Mouse (Mus musculus) stomach, postnatal 0 days (tissue): ENCODE results near the gene 1600014C10Rik. TPM values are rescaled to one million over a fixed set of nuclear protein-coding genes. Genes with fewer than 3 reads are reported as not detected.

Source experiments
- ATAC-seq: fragments of 200-750 bp; cut with Nextera tagmentation; 2 replicates; pipeline ENCODE4 v1.8.0; 2017; ENCODE audit not compliant: low FRiP score, low TSS enrichment
- DNase-seq: peaks from one replicate; pipeline ENCODE4 v3.0.0-alpha.2; 2016; ENCODE audit warnings: low spot score
- H3K27ac ChIP-seq: fragments of 300-500 bp; sonication (generic); replicated peaks from 2 replicates; pipeline ENCODE4 v1.5.1; 2014; ENCODE audit warnings: mild to moderate bottlenecking, control low read depth
- H3K27me3 ChIP-seq: fragments of 300-500 bp; sonication (generic); 2 replicates; pipeline ENCODE4 v1.6.1; 2014; ENCODE audit warnings: low read length; ENCODE audit not compliant: control insufficient read depth, insufficient read depth
- H3K36me3 ChIP-seq: fragments of 300-500 bp; sonication (generic); 2 replicates; pipeline ENCODE4 v1.6.1; 2014; ENCODE audit warnings: low read length, mixed read lengths; ENCODE audit not compliant: control insufficient read depth, insufficient read depth
- H3K4me1 ChIP-seq: fragments of 300-500 bp; sonication (generic); replicated peaks from 2 replicates; pipeline ENCODE4 v1.6.1; 2014; ENCODE audit warnings: antibody characterized with exemption; ENCODE audit not compliant: control insufficient read depth, insufficient read depth
- H3K4me2 ChIP-seq: fragments of 300-500 bp; sonication (generic); replicated peaks from 2 replicates; pipeline ENCODE4 v1.6.1; 2014; ENCODE audit warnings: low read depth, mild to moderate bottlenecking, control low read depth, moderate library complexity
- H3K4me3 ChIP-seq: fragments of 300-500 bp; sonication (generic); 2 replicates; pipeline ENCODE4 v1.5.1; 2014; ENCODE audit warnings: low read depth, low read length, control low read depth
- H3K9ac ChIP-seq: fragments of 300-500 bp; sonication (generic); 2 replicates; pipeline ENCODE4 v1.6.1; 2014; ENCODE audit warnings: mild to moderate bottlenecking, low read length, control low read depth, mixed read lengths
- H3K9me3 ChIP-seq: fragments of 300-500 bp; sonication (generic); 2 replicates; pipeline ENCODE4 v1.6.1; 2016; ENCODE audit warnings: low read length; ENCODE audit not compliant: control insufficient read depth
- CTCF ChIP-seq: IDR thresholded peaks from 2 replicates; pipeline ENCODE4 v1.5.1; 2016; ENCODE audit warnings: antibody characterized with exemption, low read depth, mild to moderate bottlenecking, moderate library complexity
- EP300 ChIP-seq: optimal IDR thresholded peaks from 2 replicates; pipeline ENCODE3; 2016; ENCODE audit warnings: antibody characterized with exemption
- WGBS: fragments of 180-500 bp; shearing (Covaris S2); extraction: QIAGEN DNeasy Blood & Tissue Kit; methylation state at CpG from one replicate; pipeline ENCODE4 v1.1.7; 2014; 5-methylcytosine and 5-hydroxymethylcytosine counted together
- polyA plus RNA-seq: library from polyadenylated mRNA; unstranded; fragments of >200 nt; fragmentation: Nextera tagmentation; extraction: Ambion mirVana; gene quantifications from 2 replicates; pipeline ENCODE4 v1.2.1, GENCODE M21; 2015

1600014C10Rik gene
- polyA plus RNA-seq: 9.6 and 10.3 TPM in 2 replicates

DNA sequence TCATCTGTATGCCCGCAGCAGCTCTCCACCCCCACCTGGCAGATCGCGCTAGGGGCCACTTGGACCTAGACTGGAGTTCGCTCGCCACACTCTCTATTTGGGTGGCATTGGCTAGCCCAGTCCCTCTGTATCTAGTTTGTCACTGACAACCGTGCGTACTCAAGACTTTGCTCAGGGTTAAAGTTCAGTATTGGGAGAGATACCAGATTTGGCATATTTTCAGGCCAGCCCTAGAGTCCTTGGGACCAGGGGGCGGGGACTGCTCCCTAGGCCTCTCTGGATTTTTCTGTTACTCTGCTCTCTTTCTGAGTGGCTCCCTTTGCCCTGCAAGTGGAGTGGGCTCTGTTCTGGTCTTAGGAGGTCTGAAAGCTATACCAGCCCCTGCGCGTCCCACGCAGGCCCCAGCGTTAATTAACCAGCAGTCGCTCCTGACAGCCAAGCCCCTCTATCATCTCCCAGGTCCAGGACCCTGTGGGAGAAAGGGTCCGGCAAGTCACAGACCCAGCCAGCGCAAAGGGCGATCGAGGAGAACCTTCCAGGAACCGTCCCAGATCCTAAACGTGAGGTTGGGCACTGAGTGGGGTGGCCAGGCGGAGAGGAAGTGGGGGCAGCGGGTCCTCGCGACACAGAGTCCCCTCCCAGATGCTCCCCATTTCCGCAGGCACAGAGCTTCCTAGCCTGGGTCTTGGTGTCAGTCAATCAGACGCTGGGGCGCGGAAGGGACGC is at the start of gene 1600014C10Rik:
Gene 1600014C10Rik, plus strand, starts transcription at position 256 of the 726 bp plus-strand sequence.
- Histone ChIP-seq H3K4me2 (peak within 1 kb of the TSS; percentile 88), H3K27me3 (no peaks in the 10 kb centered on the region), H3K9ac (peak within 1 kb of the TSS; percentile 65), H3K4me3 (peak within 1 kb of the TSS; percentile 60), H3K36me3 (no peaks in the 10 kb centered on the region), H3K9me3 (no peaks in the 10 kb centered on the region), H3K27ac (peak within 1 kb of the TSS; percentile 86), H3K4me1 (no peaks in the 10 kb centered on the region; the same call in 1 of the 2 replicates)
- peak; percentile 67 for ATAC-seq
- 5% methylated on average over 28 of the region's 28 CpGs for WGBS
- TF ChIP-seq EP300: no peak
- DNase-seq: peak; percentile 35

DNA sequence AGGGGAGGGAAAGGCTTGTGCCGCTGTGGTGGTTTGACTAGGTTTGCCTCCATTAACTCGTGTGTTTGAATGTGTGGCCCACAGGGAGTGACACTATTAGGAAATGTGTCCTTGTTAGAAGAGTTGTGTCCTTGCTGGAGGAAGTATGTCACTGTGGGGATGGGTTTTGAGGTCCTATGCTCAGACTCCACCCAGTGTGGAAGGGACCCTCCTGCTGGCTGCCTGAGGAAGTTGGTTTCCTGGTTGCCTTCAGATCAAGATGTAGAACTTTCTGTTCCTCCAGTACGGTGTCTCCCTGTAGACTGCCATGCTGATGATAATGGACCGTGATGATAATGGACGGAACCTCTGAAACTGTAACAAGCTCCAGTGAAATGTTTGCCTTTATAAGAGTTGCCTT is 48.5 kb upstream of the 1600014C10Rik start:
- H3K4me1 ChIP-seq: no peaks in the 10 kb centered on the region
- DNase-seq: no peak
- 89% methylated on average over 5 of the region's 5 CpGs for WGBS
- TF ChIP-seq CTCF (no peak), EP300 (no peak)
- no peak overlapping the region for H3K9ac ChIP-seq
- no peak overlapping the region for H3K4me2 ChIP-seq
- no peaks in the 10 kb centered on the region for H3K27me3 ChIP-seq
- no peak overlapping the region for H3K27ac ChIP-seq
- no peaks in the 10 kb centered on the region for H3K36me3 ChIP-seq
- H3K4me3 ChIP-seq: no peak overlapping the region
- no peaks in the 10 kb centered on the region for H3K9me3 ChIP-seq
- no peak for ATAC-seq

DNA sequence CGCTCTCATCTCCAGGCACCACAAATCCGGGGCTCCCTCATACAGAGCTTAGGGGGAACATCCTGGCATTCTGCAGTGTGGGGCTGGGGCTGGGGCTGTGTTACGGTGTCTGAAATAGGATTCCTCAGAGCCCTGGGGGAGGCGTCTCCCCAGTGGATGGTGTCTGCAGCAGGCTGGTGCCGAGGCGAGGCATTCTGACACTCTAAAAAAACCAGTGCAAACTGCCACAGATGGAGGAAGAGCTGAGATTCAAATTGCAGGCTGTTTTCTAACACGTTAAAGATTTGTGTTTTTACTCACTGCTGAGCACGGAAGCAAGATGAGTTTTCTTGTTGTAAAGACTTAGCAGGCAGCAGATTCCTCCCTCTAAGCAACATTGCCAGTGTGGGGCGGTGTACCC is 42.7 kb upstream of the 1600014C10Rik start:
- no peak for ATAC-seq
- Histone ChIP-seq H3K4me2 (no peak overlapping the region), H3K9ac (no peak overlapping the region), H3K27me3 (no peaks in the 10 kb centered on the region), H3K27ac (no peak overlapping the region), H3K9me3 (no peaks in the 10 kb centered on the region), H3K36me3 (no peaks in the 10 kb centered on the region), H3K4me3 (no peak overlapping the region), H3K4me1 (no peaks in the 10 kb centered on the region)
- no peak for TF ChIP-seq EP300
- no peak for TF ChIP-seq CTCF
- no peak for DNase-seq
- WGBS: 39% methylated on average over 9 of the region's 9 CpGs

DNA sequence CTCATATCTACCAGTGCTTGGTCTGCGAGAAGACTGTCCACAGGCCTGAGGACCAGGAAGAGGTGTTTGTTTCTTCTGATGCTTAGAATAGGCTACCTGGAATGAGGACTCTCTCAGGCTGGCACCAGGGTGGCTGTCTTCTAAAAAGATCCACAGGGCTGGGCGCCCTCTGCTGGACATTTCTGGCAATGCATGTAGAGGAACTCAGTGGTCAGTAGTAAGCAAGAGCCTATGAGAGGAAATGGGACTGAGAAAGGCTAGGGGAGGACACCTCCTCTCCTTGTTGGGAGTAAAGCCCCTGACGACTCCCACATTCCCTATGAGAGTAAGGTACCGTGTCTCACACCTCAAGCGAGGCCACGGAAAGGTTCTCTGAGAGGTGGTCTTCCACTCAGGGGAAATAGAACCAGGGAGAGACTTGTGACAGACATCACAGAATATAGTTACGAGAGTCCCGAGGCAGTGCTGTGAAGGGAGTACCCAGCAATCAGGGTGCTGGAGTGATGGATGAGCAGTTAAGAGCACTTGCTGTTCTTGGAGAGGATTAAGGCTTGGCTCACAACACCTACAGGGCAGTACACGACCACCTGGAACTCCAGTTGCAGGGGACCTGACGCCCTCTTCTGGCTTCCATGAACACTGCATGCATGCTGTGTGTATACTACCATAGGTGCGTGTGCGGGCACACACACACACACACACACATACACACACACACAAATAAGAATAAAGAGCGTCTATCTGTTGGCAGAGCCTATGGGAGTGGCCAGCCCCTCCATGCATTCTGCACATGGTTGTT is 41.1 kb upstream of the 1600014C10Rik start:
- H3K4me3 ChIP-seq: no peak overlapping the region
- no peaks in the 10 kb centered on the region for H3K36me3 ChIP-seq
- no peak overlapping the region for H3K9ac ChIP-seq
- H3K27me3 ChIP-seq: no peaks in the 10 kb centered on the region
- whole genome bisulfite sequencing: 60% methylated on average over 13 of the region's 13 CpGs
- no peaks in the 10 kb centered on the region for H3K9me3 ChIP-seq
- peak; percentile 87 for DNase-seq
- ATAC-seq: peak; percentile 69; the same call in 1 of the 2 replicates
- H3K4me2 ChIP-seq: no peak overlapping the region
- H3K27ac ChIP-seq: no peak overlapping the region
- TF ChIP-seq EP300: no peak
- peak; percentile 97 for TF ChIP-seq CTCF
- H3K4me1 ChIP-seq: no peaks in the 10 kb centered on the region

DNA sequence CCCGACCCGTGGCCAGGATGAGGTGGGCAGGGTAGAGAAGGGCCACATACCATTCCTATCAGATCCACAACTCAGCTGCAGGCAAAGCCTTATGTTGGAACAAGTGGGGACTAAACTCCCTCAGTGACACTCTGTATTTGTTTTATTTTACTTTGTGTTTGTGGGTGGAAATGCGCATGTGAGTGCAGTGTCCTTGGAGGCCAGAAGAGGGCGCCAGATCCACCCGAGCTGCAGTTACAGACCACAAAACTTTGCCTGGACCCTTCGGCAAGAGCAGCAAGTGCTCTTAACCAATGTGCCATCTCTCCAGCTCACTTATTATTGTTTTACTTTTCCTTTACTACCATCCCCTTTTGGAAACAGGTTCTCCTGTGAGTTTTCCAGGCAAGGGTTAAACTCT is 35.5 kb upstream of the 1600014C10Rik start:
- no peaks in the 10 kb centered on the region for H3K27me3 ChIP-seq
- H3K27ac ChIP-seq: no peak overlapping the region
- 83% methylated on average over 6 of the region's 6 CpGs for WGBS
- no peak for ATAC-seq
- no peak for DNase-seq
- TF ChIP-seq CTCF: peak; percentile 27
- no peak for TF ChIP-seq EP300
- H3K9me3 ChIP-seq: no peaks in the 10 kb centered on the region
- H3K4me1 ChIP-seq: no peaks in the 10 kb centered on the region
- no peaks in the 10 kb centered on the region for H3K36me3 ChIP-seq
- H3K9ac ChIP-seq: no peak overlapping the region
- H3K4me2 ChIP-seq: no peak overlapping the region
- no peak overlapping the region for H3K4me3 ChIP-seq

DNA sequence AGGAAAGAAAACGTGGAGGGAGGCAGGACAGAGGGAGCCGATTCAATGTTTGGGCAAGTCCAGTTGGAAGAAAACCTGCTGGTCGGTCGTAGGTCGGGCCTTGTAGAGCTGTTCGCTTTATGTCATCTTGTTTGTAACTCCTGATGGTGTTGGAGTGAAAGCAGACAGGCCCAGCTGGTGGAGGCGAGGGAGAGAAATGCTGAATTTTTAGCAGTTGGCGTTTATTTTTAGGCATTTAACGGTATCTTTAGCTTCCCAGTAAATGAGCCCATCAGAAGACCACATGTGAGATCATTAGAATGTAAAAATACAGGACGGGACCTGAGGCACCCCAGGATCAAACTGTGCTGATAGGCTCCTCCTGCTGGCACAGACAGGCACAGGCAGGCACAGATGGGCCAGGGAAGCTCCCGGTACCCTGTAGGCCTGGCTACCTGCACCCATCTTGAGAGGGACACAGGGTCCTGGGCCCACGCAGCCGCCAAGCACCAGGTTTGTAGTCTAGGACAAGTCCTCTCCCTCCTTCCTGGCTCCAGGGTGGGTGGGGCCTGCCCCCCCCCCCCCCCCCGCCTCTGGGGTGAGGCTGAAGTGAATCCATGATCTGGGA is 31.2 kb upstream of the 1600014C10Rik start:
- DNase-seq (no peak), ATAC-seq (no peak)
- 51% methylated on average over 13 of the region's 14 CpGs for WGBS
- Histone ChIP-seq H3K4me3 (no peak overlapping the region), H3K4me2 (no peak overlapping the region), H3K4me1 (no peaks in the 10 kb centered on the region), H3K9me3 (no peaks in the 10 kb centered on the region), H3K27me3 (no peaks in the 10 kb centered on the region), H3K27ac (no peak overlapping the region), H3K9ac (no peak overlapping the region), H3K36me3 (no peaks in the 10 kb centered on the region)
- TF ChIP-seq EP300 (no peak), CTCF (0 out of 2 replicates have a peak, but pooled peaks have one; percentile 14)
